Mouse (Mus musculus): ENCODE measurements around the gene Nutf2. TPM values are rescaled to one million over a fixed set of nuclear protein-coding genes. Genes with fewer than 3 reads are reported as not detected.
A peak's percentile ranks its signal among the peaks of the same experiment; 100 is the strongest.

The Nutf2 gene
- polyA plus RNA-seq, 1 experiment from 2014 or later, result 67.6 TPM

DNA sequence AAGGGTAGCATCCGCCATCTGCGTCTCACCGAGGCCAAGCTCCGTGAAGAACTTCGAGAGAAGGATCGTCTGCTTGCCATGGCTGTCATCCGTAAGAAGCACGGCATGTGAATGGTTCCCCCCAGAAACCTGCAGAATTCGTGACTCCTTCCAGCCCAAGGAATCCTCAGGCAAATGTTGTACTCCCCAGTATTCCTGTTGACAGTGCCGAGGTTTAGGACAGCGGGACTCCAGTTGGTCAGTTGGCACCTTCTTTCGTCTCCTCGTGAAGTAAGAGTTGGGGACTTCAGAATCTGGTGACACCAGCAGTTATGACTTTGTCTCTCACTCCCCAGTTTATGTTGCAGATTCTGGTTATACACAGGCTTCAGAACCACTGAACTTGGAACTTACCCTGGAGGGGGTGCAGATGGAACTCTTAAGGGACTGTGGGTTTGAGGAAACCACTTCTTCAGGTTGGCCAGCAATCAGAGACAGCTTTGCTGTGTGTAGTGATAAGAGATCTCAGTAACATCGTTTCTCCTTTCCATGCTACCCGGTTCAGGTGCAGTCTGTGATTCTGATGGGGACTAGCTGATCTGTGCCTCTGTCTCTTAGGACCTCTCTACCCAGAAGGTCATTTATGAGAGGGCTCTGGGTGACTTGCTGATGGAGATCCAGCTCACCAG, 4.1 kb upstream of the Nutf2 start:
- Histone ChIP-seq H3K27me3 (ENCODE audit: insufficient read depth, low read length) (no peaks in the 10 kb centered on the region), H3K36me3 (replicated peaks; ENCODE audit: insufficient read depth, low read length) (no peaks in the 10 kb centered on the region), H3K4me3 (ENCODE audit: low read depth, low read length) (peak overlapping the region; percentile 76), H3K4me2 (ENCODE audit: low read depth, low read length) (peak overlapping the region; percentile 100), H3K9ac (replicated peaks) (peak overlapping the region; percentile 82), H3K27ac (ENCODE audit: low read depth) (peak overlapping the region; percentile 90), H3K4me1 (ENCODE audit: insufficient read depth) (peaks cover 46% of the 10 kb centered on the region), H3K9me3 (ENCODE audit: low read length) (no peaks in the 10 kb centered on the region)
- 17% methylated on average over 15 of the region's 15 CpGs for WGBS (ENCODE audit: insufficient replicate concordance)
- TF ChIP-seq CTCF (IDR thresholded peaks at IDR 0.05; ENCODE audit: low read depth), result no peak
- no peak for TF ChIP-seq EP300 (IDR thresholded peaks at IDR 0.05; ENCODE audit: low read depth)
- no peak for ATAC-seq
- DNase-seq, result no peak

- Histone ChIP-seq H3K4me1 (ENCODE audit: insufficient read depth) (peaks cover 56% of the 10 kb centered on the region), H3K36me3 (replicated peaks; ENCODE audit: insufficient read depth, low read length) (no peaks in the 10 kb centered on the region), H3K27ac (ENCODE audit: low read depth) (peak overlapping the region; percentile 95), H3K4me2 (ENCODE audit: low read depth, low read length) (peak overlapping the region; percentile 100; the same call in 1 of the 2 replicates), H3K9ac (replicated peaks) (no peak overlapping the region), H3K9me3 (ENCODE audit: low read length) (no peaks in the 10 kb centered on the region), H3K4me3 (ENCODE audit: low read depth, low read length) (no peak overlapping the region), H3K27me3 (ENCODE audit: insufficient read depth, low read length) (no peaks in the 10 kb centered on the region)
- DNase-seq (peak; percentile 44), ATAC-seq (no peak)
- 55% methylated on average over 5 of the region's 5 CpGs for WGBS (ENCODE audit: insufficient replicate concordance)
- no peak for TF ChIP-seq EP300 (IDR thresholded peaks at IDR 0.05; ENCODE audit: low read depth)
- TF ChIP-seq CTCF (IDR thresholded peaks at IDR 0.05; ENCODE audit: low read depth), result no peak
Observed at GRCm38 (mm10) chr8:105858495-105858894, 1.9 kb upstream of the Nutf2 start.

- peak; percentile 85 for TF ChIP-seq EP300 (IDR thresholded peaks at IDR 0.05; ENCODE audit: low read depth)
- no peak for TF ChIP-seq CTCF (IDR thresholded peaks at IDR 0.05; ENCODE audit: low read depth)
- Histone ChIP-seq H3K9me3 (ENCODE audit: low read length) (no peaks in the 10 kb centered on the region), H3K4me1 (ENCODE audit: insufficient read depth) (peaks cover 56% of the 10 kb centered on the region), H3K4me3 (ENCODE audit: low read depth, low read length) (peak overlapping the region; percentile 89), H3K36me3 (replicated peaks; ENCODE audit: insufficient read depth, low read length) (no peaks in the 10 kb centered on the region; the same call in 1 of the 2 replicates), H3K27me3 (ENCODE audit: insufficient read depth, low read length) (no peaks in the 10 kb centered on the region), H3K27ac (ENCODE audit: low read depth) (peak overlapping the region; percentile 95), H3K9ac (replicated peaks) (peak overlapping the region; percentile 96), H3K4me2 (ENCODE audit: low read depth, low read length) (peak overlapping the region; percentile 100)
- 37% methylated on average over 5 of the region's 5 CpGs for WGBS (ENCODE audit: insufficient replicate concordance)
- ATAC-seq (no peak), DNase-seq (no peak)
Observed at GRCm38 (mm10) chr8:105859314-105859713, 1.1 kb upstream of the Nutf2 start.

DNA sequence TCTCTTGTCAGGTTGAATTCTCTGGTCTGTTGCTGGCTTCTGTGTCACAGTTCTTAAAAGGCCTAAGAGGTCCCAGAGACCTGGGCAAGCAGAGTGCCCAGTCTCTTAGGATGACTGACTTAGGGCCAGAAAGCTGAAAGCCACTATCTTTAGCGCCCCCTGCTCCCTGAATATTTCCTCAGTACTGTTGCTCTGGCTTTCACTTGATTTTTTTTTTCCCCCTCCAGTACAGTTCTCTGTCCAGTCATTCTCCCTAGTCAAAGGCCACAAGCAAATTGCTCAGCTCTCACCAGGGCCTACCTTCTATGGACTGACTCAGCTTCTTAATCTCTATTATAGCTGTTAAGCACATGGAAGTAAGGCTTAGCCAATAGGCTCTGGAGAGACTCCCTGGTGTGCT, 1.6 kb downstream of the Nutf2 start:
- peak overlapping the region; percentile 95; the same call in 1 of the 2 replicates for H3K27ac ChIP-seq (ENCODE audit: low read depth)
- DNase-seq (no peak), ATAC-seq (no peak)
- peak overlapping the region; percentile 89 for H3K4me3 ChIP-seq (ENCODE audit: low read depth, low read length)
- no peak for TF ChIP-seq EP300 (IDR thresholded peaks at IDR 0.05; ENCODE audit: low read depth)
- TF ChIP-seq CTCF (IDR thresholded peaks at IDR 0.05; ENCODE audit: low read depth), result peak; percentile 59
- 5% methylated on average over 1 of the region's 1 CpGs for WGBS (ENCODE audit: insufficient replicate concordance)
- H3K9ac ChIP-seq (replicated peaks), result peak overlapping the region; percentile 96
- H3K9me3 ChIP-seq (ENCODE audit: low read length), result no peaks in the 10 kb centered on the region
- peaks cover 45% of the 10 kb centered on the region for H3K4me1 ChIP-seq (ENCODE audit: insufficient read depth)
- H3K4me2 ChIP-seq (ENCODE audit: low read depth, low read length), result peak overlapping the region; percentile 100
- no peaks in the 10 kb centered on the region for H3K27me3 ChIP-seq (ENCODE audit: insufficient read depth, low read length)
- peaks cover 6% of the 10 kb centered on the region for H3K36me3 ChIP-seq (replicated peaks; ENCODE audit: insufficient read depth, low read length)

DNA sequence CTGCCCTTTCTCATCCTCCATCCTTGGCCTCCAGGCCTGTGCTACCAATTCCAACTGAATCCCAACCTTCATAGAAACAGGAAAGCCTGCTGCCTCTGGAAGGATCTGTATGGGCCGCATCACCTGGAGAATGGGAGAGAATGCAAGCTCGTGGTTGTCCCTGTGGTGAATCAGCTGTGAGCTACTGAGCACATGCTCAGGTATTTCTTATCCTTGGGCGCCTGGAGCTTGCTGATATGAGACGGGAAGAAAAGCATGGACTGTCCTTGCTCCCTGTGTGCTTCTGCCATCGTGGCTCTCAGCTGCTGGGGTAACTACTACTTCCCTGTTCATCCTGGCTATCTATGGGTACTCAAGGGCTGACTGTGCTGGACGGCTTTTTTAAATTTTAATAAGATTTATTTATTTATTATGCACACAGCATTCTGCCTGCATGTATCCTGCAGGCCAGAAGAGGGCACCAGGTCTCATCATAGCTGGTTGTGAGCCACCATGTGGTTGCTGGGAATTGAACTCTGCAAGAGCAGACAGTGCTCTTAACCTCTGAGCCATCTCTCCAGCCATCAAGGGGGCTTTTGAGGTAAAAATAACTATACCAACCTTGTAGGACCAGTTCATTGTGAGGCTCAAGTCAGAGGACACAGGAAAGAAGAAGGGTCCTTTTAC, 6.1 kb downstream of the Nutf2 start:
- H3K4me3 ChIP-seq (ENCODE audit: low read depth, low read length), result no peak overlapping the region
- peaks cover 33% of the 10 kb centered on the region for H3K36me3 ChIP-seq (replicated peaks; ENCODE audit: insufficient read depth, low read length)
- H3K9me3 ChIP-seq (ENCODE audit: low read length), result no peaks in the 10 kb centered on the region
- H3K4me1 ChIP-seq (ENCODE audit: insufficient read depth), result peaks cover 11% of the 10 kb centered on the region
- WGBS (ENCODE audit: insufficient replicate concordance), result 70% methylated on average over 6 of the region's 6 CpGs
- TF ChIP-seq CTCF (IDR thresholded peaks at IDR 0.05; ENCODE audit: low read depth) (peak; percentile 61), EP300 (IDR thresholded peaks at IDR 0.05; ENCODE audit: low read depth) (no peak)
- ATAC-seq (no peak; the same call in 1 of the 2 replicates), DNase-seq (no peak)
- H3K27ac ChIP-seq (ENCODE audit: low read depth), result no peak overlapping the region
- no peak overlapping the region for H3K4me2 ChIP-seq (ENCODE audit: low read depth, low read length)
- H3K27me3 ChIP-seq (ENCODE audit: insufficient read depth, low read length), result no peaks in the 10 kb centered on the region
- H3K9ac ChIP-seq (replicated peaks), result no peak overlapping the region; the same call in 1 of the 2 replicates

GRCm38 (mm10) chr8:105874301-105874700, 13.9 kb downstream of the Nutf2 start:
- Histone ChIP-seq H3K4me2 (ENCODE audit: low read depth, low read length) (no peak overlapping the region), H3K9me3 (ENCODE audit: low read length) (no peaks in the 10 kb centered on the region), H3K4me3 (ENCODE audit: low read depth, low read length) (no peak overlapping the region), H3K9ac (replicated peaks) (no peak overlapping the region), H3K4me1 (ENCODE audit: insufficient read depth) (no peaks in the 10 kb centered on the region; the same call in 1 of the 2 replicates), H3K36me3 (replicated peaks; ENCODE audit: insufficient read depth, low read length) (peaks cover 44% of the 10 kb centered on the region), H3K27ac (ENCODE audit: low read depth) (no peak overlapping the region), H3K27me3 (ENCODE audit: insufficient read depth, low read length) (no peaks in the 10 kb centered on the region)
- DNase-seq, result no peak
- WGBS (ENCODE audit: insufficient replicate concordance), result 83% methylated on average over 6 of the region's 6 CpGs
- TF ChIP-seq CTCF (IDR thresholded peaks at IDR 0.05; ENCODE audit: low read depth) (no peak), EP300 (IDR thresholded peaks at IDR 0.05; ENCODE audit: low read depth) (no peak)
- no peak for ATAC-seq
